Mouse (Mus musculus): Measurements from ENCODE around the gene Best1.

DNA sequence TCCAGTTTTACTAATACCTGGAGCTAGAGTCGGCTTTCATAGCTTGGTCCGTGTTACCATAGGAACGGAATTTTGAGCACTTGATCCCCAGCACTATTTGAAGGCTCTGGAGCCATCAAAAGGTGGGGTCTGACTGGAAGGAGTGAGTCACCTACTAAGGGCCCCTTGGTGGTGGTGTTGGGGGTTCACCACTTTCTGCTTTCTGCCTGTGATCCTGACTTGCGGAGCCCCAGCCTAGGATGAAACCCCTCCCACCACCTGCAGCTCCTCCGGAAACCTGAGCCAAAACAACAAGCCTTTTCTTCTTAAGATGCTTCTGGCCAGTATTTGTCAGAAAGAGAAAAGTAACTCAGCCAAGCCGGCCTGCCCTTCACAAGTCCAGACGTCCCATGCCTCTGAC lies 61.6 kb downstream of the Best1 start:
- TF ChIP-seq CTCF (IDR thresholded peaks at IDR 0.05; ENCODE audit: low read depth) (no peak), EP300 (optimal IDR thresholded peaks at IDR 0.05) (no peak)
